Mouse (Mus musculus) frontal cortex, adult (tissue): Measurements from ENCODE around the gene Efcc1.

Source experiments
- ATAC-seq: cut with Nextera tagmentation; 2 replicates; pipeline ENCODE4 v1.9.2; 2017; ENCODE audit warnings: mild to moderate bottlenecking, moderate library complexity, mixed read lengths; ENCODE audit not compliant: low TSS enrichment

Gene Efcc1

DNA sequence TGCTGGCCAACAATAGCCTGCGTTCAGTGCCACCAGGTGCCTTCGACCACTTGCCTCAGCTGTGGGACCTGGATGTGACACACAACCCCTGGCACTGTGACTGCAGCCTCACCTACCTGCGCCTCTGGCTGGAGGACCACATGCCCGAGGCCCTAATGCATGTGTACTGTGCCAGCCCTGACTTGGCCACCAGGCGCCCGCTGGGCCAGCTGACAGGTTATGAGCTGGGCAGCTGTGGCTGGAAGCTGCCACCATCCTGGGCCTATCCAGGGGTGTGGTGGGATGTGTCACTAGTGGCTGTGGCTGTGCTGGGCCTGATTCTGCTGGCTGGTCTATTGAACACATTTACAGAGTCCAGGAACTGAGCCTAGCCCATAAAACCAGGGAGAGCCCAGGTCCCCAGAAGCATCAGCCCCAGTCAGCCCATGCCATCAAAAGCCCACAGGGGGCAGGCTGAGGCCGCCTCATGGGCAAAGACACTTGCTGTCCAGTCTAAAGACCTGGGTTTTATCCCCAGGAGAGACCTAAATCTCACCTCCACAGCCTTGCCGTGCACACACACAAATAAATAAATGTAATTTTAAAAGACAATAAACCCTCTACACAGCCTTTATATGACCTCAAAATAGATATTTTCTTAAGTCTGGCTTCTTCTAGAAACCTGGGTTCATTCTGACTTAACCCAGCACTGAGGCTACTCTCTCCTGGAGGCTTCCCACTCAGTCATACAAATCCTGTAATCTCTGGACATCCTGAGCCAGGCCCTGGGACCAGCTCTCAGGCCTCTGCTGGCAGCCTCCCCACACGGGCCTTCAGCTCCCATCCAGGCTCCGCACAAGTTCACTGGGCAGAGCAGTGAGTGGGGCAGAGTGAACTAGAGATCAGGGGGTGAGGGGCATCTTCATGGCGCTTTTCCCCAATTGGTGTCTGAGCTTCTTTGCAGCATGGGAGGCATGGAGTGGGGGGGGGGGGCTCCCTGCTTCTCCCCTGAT is 48.8 kb downstream of the Efcc1 start:
- ATAC-seq = no peak

DNA sequence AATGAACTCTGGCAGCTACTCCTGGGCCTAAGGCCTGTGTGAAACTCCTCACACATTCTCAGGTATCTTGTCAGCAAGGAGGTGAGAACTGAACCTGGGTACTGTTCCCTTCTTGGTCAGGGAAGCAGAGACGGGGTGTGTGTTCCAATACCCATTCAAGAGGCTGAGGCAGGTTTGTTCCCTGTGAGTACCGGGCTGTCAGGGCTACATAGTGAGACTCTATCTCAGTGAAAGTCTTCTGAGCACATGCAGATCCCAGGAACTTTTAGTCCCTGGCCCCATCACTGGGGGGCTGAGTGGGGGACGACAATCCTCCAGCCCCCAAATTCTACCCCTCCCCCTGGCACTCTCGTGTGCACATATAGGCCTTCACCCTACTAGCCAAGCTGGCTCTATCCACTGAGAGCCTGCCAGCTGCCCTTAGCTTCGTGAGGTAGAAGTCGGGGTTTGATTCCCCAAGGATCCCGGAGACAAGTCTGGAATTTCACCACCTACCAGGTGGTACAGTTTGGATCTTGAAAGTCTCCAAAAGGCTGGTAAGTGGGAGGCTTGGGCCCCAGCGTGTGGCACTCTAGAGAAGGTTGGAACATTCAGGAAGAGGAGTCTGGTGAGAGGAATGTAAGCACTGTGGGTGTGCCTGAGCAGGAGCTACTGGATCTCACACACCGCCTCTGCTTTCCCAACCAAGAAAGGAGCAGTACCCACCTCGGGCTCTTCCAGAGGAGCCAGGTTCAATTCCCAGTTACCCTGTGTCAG is 50.1 kb downstream of the Efcc1 start:
- ATAC-seq = peak; percentile 74

DNA sequence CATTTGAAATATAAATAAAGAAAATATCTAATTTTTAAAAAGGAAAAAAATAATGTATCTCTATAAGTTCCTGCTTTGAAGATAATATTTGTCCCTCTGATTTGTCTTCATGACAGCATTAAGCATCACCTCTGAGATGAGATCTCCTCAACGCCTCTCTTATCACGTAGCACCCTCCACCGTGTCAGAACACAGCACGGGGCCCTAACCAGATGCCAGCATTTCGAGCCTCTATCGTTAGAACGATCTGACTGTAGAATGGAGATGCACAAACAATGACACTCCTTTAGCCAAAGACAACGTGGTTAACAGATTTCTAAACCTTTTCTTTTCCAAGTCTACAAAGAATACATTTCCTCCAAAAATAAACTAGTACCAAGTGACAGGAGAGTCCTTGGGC is 53.4 kb downstream of the Efcc1 start:
- no peak for ATAC-seq

DNA sequence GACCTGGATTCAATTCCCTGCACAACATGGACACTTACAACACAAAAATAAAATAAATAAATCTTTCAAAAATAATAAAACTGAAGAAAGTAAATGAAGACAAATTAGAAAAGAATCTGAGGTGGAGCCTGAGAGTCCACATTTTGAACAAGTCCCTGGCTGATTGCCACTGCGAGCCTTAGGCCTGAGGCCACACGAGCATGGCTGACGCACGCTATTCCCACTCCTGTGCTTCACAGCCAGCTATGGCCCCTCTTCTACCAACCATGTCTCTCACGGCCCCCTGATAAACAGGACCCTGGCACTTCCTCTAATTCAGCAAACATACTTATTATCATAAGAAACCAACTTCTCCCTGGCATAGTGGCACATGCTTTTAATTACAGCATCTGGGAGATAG is 56.0 kb downstream of the Efcc1 start:
- ATAC-seq = no peak

DNA sequence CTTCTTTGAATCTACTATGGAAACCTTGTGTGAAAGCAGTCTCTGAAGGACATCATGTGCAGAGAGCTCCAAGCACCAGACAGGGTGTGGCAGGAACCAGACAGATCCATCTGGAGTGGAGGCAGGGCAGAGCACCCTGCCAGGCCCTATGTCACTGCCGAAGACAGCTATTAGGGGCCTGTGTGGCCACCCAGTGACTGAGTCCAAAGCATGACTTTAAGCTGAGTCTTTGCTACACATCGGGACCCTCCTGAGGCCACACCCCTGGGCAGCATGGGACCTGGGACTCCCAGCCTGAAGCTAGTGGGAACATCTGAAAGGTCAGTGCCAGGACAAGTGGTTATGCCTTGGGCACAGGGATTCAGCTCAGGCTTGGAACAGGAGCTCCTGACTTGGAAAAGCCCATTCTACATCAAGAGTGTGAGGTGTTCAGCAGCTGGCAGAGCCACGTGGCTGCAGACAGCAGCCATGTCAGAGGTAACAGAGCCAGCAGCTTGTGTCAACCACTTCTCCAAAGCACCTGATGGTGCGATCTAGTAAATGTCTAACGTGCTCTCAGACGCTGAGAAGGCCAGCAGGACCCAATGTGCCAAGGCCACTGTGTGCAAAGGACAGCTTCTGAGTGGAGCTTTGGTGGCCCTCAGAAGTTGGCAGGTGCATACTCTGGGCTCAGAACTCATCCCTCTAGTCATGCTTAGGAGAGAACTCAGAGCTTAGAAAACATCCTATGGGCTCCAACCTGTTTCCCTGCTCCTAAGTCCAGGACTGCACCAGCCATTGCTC is 56.6 kb downstream of the Efcc1 start:
- ATAC-seq = no peak

DNA sequence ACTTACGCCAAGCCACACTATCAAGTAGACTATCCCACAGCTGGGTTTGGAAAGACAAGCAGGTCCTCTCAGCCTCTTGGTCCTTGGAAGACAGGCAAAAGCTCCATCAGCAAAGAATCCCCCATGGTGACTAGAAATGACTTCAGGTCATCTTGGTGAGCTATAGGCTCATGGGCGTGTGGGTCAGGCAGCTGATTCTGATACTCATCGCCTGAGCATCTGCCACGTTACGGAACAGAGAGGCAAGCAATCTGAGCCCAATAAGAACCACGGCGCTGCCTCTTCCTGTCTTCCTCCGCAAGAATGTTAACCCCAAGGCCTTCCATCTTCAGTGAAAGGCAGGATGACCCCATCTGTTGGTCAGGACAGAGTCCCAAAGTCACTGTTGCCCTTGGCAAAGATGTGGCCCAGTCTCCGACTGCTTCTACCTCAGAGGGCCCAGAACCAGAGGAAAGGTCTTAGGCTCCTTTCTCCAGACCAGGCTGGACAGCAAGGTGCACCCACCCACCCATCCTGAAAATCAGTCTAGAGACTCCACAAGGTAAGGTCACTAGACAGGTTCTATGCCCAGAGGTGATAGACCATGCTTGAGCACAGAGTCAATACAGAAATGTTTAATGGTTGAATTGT is 57.7 kb downstream of the Efcc1 start:
- no peak for ATAC-seq

DNA sequence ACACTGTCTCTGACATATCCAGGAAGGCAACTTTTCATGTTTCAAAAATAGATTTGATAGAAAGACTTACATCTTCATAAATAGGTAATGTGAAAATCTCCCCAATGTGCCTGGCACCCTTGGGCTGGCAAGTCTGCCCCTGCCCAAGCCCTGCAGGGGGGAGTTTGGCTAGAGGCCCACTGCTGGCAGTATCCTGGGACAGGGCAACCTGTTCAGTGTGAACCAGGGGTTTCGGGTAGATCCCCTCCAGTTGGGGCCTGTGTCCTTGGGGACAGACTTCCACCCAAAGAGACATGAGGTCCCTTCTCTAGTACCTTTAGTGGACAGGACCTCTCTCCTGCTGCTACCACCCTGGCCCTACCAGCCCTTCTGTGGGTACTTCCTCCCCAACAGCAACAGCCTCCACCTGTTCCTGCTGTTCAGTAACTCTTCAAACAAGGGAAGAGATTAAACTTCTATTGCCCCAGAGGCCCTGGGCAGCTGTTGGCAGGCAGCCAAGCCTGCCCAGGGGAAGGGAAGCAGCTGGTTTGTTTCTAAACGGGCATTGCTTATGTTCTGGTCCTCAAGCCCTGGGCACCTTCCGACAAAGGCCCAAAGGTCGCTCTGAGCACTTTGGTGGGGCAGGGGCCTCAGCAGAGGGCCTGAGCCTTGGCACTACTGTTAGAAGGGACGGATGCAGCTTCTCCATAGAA is 58.4 kb downstream of the Efcc1 start:
- no peak for ATAC-seq

DNA sequence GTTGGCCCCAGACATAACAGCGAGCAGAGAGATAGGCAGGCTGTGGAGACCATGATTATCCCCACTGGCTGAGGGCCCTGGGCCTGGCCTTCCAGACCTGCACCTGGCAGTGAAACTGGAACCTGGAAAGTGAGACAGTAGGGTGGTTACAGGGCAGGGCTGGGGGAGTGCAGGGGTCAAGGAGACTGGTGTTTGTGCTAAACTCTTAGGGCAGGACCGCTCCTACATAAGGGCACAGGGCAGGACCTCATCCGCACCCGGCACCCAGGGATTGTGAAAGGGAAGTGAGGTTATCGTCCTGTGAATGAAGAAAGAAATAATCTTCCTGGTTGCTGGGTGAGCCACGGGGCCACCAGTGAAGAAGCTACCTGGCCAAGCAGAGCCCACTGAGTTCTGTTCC is 59.1 kb downstream of the Efcc1 start:
- no peak for ATAC-seq

DNA sequence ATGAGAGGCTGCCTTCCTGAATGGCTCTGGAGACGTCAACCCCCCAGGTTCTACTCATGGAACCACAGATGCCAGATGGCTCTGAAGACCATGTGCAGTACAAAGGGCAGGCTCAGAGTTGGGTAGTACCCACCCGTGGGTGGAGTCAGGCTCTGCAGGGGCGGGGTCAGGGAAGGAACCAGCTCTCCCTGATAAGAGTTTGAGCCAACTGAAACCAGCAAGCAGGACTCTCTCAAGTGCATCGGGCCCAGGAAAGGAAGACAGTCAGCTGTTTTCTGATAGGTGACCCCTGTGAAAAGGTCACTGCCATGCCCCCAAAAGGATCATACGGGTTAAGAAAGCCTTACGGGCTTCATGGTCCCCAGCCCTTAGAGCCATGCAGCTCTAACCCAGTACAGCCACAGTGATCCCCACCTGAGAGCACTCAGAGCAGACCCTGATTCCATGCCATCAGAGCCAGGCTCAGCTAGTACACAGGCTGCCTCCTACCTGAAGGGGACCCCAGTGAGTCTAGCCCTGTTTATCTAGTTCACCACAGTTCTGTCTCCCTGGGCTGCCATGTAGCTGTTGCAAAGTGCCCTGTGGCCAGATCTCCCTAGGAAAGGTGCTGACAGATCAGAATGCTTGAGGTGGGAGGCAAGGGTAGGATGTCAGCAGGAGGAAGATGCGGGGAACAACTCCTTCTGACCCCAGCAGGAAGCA is 60.3 kb downstream of the Efcc1 start:
- no peak for ATAC-seq

DNA sequence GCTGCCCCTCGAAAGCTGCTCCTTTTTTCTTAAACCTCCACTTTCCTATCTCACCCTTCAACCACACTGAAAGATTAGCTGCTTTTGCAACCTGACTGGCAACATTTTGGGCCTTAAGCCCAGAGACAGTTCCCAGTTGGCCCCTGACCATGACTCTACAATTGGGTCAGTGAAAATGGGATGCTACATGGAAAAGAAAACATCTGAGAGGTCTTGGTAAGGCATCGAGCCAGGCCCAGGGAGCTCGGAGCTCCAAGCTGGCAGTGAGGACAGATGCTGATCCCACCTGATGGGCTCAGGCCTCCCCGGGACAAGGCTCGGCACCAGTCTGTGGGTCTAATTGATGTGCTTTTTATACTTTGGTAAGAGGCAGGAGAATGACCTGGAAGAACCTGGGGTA is 61.2 kb downstream of the Efcc1 start:
- no peak for ATAC-seq

DNA sequence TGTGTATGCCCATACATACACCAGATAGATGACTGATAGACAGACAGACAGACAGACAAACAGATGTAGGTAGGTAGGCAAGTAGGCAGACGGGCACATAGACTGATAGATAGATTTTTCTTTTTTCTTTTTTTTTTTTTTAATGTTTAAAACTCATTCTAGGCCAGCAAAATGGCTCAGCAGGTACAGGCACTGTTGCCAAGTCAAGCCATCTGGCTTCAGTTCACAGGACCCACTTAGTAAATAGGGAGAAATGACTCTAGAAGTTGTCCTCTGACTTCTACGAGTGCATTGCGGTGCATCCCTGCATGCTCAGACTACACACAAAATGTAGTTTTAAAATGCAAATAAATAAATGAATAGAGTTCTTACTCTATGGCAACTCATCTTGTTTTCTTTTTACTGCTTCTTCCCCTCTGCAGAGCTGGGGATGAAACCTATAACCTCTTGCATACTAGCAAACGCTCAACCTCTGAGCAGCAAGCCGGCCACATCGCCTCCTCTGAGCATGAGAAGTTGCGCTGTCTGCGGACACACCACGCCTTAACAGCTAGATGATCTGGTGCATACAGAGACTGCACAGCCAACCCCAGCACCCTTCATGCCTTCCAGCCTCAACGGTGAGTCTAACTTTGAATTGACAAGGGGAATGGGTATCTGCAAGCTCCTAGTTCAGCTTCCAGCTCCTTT is 63.3 kb downstream of the Efcc1 start:
- ATAC-seq = no peak

DNA sequence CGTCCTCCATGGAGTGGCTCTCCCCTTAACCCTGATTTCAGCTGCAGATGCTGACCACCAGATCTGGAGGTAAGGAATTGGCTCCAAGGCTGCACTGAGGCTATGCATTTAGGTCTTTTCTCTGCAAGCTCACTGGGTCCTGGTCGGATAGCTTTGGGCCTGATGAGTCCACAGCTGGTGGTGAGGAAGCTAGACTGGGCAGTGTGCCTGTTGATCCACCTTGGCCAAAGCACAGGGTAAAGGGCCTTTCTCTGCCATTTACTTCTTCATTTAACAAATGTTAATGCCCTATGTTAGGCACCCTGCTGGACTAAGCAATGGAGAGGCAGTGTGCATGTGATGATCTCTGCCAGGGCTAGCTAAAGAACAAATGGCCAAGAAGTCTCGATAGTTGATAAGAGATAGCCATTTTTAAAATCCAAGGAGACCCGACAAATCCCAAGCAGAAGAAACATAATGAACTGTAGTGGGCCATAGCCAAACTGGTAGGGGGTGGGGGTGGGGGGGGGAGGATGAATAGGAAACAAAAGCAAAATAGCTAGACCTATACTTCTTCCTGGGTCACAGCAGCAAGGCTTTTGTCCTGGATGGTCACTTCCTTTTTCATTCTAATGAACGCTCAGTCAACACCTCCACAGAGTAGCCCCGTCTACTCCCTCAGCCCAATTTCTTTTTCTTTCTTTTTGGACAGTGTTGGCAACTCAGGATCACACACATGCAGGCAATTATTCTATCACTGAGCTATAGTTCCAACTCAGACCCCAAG is 64.9 kb downstream of the Efcc1 start:
- ATAC-seq = no peak

DNA sequence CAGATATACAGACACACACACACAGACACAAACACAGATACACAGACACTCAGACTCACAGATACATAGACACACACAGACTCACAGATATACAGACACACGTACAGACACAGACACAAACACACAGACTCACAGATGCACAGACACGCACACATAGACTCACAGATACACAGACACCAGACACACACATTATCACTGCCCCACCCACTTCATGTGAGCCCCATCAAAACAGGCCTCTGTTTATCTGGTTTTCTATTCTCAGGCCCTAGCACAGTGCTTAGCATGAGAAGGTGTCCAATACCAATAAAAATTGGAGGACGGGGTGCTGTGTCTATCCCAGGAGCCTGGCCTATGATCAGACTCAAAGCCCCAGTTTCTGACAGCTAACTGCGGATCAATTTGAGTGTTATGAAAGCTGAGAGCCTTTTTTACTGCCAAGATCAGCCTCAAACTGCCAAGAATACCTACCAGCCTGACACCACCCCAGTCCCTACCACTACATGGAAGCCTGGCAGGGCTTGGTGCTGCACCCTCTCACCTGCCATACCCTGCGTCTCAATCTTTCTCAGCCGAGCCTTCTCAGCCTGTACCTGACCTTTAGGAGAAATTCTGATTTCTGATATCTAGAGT is 65.7 kb downstream of the Efcc1 start:
- no peak for ATAC-seq

DNA sequence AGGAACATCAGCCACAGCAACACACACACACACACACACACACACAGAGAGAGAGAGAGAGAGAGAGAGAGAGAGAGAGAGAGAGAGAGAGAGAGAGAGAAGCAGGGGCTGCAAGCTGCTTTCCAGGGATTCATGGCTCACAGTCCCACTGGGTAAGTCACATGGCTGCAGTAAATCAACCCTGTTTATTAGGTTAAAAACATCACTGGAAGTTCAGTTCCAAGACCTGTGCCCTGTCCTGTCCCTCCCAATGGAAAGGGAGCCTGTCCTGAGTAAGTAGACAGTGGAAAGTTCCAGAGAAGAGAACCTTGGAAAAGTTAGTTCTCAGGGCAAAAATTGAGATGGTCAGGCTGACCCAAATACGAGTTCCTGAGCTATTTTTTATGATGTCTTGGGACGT is 66.7 kb downstream of the Efcc1 start:
- no peak for ATAC-seq

DNA sequence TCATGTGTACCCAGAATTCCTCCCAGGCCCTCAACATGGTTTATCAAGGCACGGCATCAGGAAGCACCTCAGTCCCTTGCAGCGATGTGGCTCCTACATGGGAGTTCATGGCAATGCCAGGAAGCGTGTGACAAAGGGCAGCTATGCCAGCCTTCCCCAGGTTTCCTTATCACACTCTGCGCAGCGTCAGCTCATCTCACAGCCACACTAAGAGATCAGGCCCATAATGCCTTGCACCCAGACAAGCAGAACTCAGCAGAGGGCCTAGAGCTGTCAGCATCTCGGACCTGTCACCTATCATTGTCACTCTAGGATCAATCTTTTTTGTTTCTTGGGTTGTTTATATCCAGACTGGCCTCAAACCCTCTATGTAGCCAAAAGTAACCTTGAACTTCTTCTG is 68.9 kb downstream of the Efcc1 start:
- no peak for ATAC-seq

DNA sequence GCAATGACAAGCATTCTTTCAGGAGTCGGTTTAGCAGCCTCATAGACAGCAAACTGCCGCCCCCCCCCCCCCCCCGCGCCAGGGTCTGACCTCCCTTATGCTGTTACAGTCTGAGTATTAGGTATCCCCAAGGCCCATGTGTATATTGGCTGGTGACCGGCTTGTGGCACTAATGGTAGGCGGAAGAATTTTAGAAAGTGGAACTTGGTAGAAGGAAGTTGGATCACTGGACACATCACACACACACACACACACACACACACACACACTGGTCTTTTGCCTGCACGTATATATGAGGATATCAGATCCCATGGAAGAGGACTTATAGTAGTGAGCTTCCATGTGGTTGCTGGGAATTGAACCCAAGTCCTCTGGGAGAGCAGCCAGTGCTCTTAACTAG is 71.8 kb downstream of the Efcc1 start:
- ATAC-seq = no peak

DNA sequence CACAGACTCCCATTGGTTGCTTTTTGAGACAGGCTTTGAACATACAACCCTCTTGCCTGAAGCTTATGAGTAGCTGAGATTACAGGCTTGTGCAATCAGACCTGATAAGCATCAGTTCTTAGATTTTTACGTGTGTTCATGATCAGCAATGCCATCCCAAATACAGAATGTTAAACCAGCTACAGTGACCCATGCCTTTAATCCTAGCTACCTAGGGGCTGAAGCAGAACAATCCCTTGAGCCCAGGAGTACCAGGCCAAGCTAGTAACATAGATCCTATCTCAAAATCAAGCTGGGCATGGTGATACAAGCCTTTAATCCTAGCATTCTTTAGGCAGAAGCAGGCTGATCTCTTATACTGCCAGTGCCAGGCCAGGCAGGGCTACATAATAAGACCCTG is 73.4 kb downstream of the Efcc1 start:
- no peak for ATAC-seq

DNA sequence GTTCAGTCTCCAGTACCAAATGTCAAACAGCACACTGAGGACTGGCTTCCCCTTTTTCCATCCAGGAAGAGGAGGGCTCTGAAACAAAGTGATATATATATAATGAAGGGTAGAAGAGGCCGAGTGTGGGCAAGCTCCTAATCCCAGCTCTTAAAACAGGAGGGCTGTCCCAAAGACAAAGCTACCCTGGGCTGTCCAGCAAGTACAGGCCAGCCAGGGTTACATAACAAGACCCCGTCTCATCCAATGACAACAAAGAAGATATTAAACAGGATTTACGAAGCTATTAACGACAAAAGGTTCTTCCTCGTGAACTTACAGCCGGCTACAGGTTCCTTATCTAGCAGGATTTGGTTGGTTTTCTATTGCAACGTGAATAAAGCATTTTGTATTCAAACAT is 74.2 kb downstream of the Efcc1 start:
- ATAC-seq = no peak

DNA sequence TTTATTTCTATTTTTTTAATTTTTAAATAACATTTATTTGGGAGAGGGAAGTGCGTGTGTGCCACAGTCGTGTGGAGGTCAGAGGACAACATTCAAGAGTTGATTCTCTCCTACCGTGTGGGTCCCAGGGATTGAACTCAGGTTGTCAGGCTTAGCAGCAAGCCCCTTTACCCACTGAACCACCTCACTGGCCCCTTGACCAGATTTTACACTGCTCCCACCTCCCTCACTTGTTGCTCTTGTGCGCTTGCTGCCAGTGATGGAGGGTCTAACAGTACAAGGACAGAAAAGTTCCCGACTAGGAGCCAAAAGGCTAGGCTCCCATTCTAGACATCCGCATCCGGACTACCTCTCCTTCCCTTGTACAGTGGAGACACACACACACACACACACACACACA is 74.8 kb downstream of the Efcc1 start:
- ATAC-seq = no peak
